ENCODE assay signal across 8 mouse cellular contexts in genomic region chr10:25929401-25930150, GRCm38 (mm10).
DNase-seq lines count a peak whose midpoint lies in the region; ATAC-seq and TF ChIP-seq lines count a peak whose summit lies in the region.

No protein-coding gene starts in this region.

- ATAC-seq in hindbrain, embryonic 16.5 days, result peak; percentile 84; the same call in 1 of the 2 replicates
- peak; percentile 57; the same call in 1 of the 2 replicates for ATAC-seq in limb, embryonic 12.5 days (ENCODE audit: insufficient number of reproducible peaks, insufficient read depth, low FRiP score, low TSS enrichment, low read depth)
- ATAC-seq in stomach, postnatal 0 days (ENCODE audit: low FRiP score, low TSS enrichment), result no peak

- H3K9ac ChIP-seq in hindbrain, embryonic 16.5 days (ENCODE audit: low read depth, low read length), result peak overlapping the region; percentile 17
- no peak overlapping the region for H3K9ac ChIP-seq in limb, embryonic 12.5 days (replicated peaks)
- H3K9ac ChIP-seq in stomach, postnatal 0 days (ENCODE audit: low read length), result no peak overlapping the region

- no peaks in the 10 kb centered on the region for H3K9me3 ChIP-seq in forebrain, embryonic 10.5 days
- no peaks in the 10 kb centered on the region for H3K9me3 ChIP-seq in hindbrain, embryonic 16.5 days (ENCODE audit: control insufficient read depth, low read length)
- H3K9me3 ChIP-seq in limb, embryonic 12.5 days, result no peaks in the 10 kb centered on the region
- H3K9me3 ChIP-seq in stomach, postnatal 0 days (ENCODE audit: control insufficient read depth, low read length), result no peaks in the 10 kb centered on the region

- H3K4me1 ChIP-seq in forebrain, embryonic 10.5 days, result peaks cover 26% of the 10 kb centered on the region
- peaks cover 9% of the 10 kb centered on the region; the same call in 1 of the 2 replicates for H3K4me1 ChIP-seq in hindbrain, embryonic 16.5 days (ENCODE audit: control insufficient read depth, insufficient read depth, low read depth, low read length)
- H3K4me1 ChIP-seq in limb, embryonic 12.5 days (replicated peaks), result peaks cover 51% of the 10 kb centered on the region
- H3K4me1 ChIP-seq in stomach, postnatal 0 days (replicated peaks; ENCODE audit: control insufficient read depth, insufficient read depth), result peaks cover 7% of the 10 kb centered on the region; the same call in 1 of the 2 replicates

- H3K4me3 ChIP-seq in forebrain, embryonic 10.5 days, result no peak overlapping the region
- no peak overlapping the region for H3K4me3 ChIP-seq in hindbrain, embryonic 16.5 days (ENCODE audit: low read length)
- H3K4me3 ChIP-seq in limb, embryonic 12.5 days (replicated peaks), result no peak overlapping the region
- no peak overlapping the region for H3K4me3 ChIP-seq in stomach, postnatal 0 days (ENCODE audit: low read depth, low read length)

- H3K27ac ChIP-seq in forebrain, embryonic 10.5 days, result 0 out of 2 replicates have a peak overlapping the region, but pooled peaks have one; percentile 64
- no peak overlapping the region for H3K27ac ChIP-seq in hindbrain, embryonic 16.5 days (ENCODE audit: low read depth, low read length)
- H3K27ac ChIP-seq in limb, embryonic 12.5 days, result peak overlapping the region; percentile 91
- no peak overlapping the region for H3K27ac ChIP-seq in stomach, postnatal 0 days (replicated peaks)

- 48% methylated on average over 12 of the region's 12 CpGs for WGBS in forebrain, embryonic 10.5 days
- WGBS in hindbrain, embryonic 16.5 days, result 17% methylated on average over 12 of the region's 12 CpGs
- 34% methylated on average over 12 of the region's 12 CpGs for WGBS in limb, embryonic 12.5 days
- WGBS in stomach, postnatal 0 days, result 11% methylated on average over 12 of the region's 12 CpGs

- no peak for TF ChIP-seq CTCF in stomach, postnatal 0 days (IDR thresholded peaks at IDR 0.05; ENCODE audit: low read depth)

- no peak for TF ChIP-seq EP300 in stomach, postnatal 0 days (optimal IDR thresholded peaks at IDR 0.05)

- DNase-seq in cerebellum, postnatal 10 days, result peak; percentile 62 to 66
- no peak for DNase-seq in cerebellum, adult 18-20 months
- no peak for DNase-seq in forebrain, embryonic 10.5 days (ENCODE audit: extremely low spot score, low spot score)
- DNase-seq in stomach, postnatal 0 days (ENCODE audit: low spot score), result no peak
- no peak for DNase-seq in ovary, adult 18-20 months (ENCODE audit: low spot score)
- no peak for DNase-seq in c-Kit-positive CD71-positive TER-119-positive erythroid progenitor cells, embryonic 14.5 days (ENCODE audit: low spot score)

- no peaks in the 10 kb centered on the region for H3K36me3 ChIP-seq in forebrain, embryonic 10.5 days (replicated peaks)
- no peaks in the 10 kb centered on the region for H3K36me3 ChIP-seq in hindbrain, embryonic 16.5 days (ENCODE audit: control insufficient read depth, insufficient read depth, low read length)
- H3K36me3 ChIP-seq in limb, embryonic 12.5 days, result no peaks in the 10 kb centered on the region
- no peaks in the 10 kb centered on the region for H3K36me3 ChIP-seq in stomach, postnatal 0 days (ENCODE audit: control insufficient read depth, insufficient read depth, low read length)

- 0 out of 2 replicates have a peak, but pooled peaks cover 4% of the 10 kb centered on the region for H3K27me3 ChIP-seq in forebrain, embryonic 10.5 days (ENCODE audit: poor library complexity, severe bottlenecking)
- no peaks in the 10 kb centered on the region for H3K27me3 ChIP-seq in hindbrain, embryonic 16.5 days (replicated peaks; ENCODE audit: control insufficient read depth, insufficient read depth, low read length)
- no peaks in the 10 kb centered on the region for H3K27me3 ChIP-seq in limb, embryonic 12.5 days
- no peaks in the 10 kb centered on the region for H3K27me3 ChIP-seq in stomach, postnatal 0 days (ENCODE audit: control insufficient read depth, insufficient read depth, low read length)

- H3K4me2 ChIP-seq in hindbrain, embryonic 16.5 days (ENCODE audit: low read length), result peak overlapping the region; percentile 43
- H3K4me2 ChIP-seq in limb, embryonic 12.5 days, result peak overlapping the region; percentile 39
- peak overlapping the region; percentile 6; the same call in 1 of the 2 replicates for H3K4me2 ChIP-seq in stomach, postnatal 0 days (replicated peaks; ENCODE audit: low read depth)

Comparison
In these comparisons a context has a peak if more than half of its experiments do, and no peak if none do; other contexts are left out.
1. DNase-seq: peak in cerebellum, postnatal 10 days (2 of 2); none in cerebellum, adult 18-20 months (0 of 2), forebrain, embryonic 10.5 days (single experiment), stomach, postnatal 0 days (single experiment), ovary, adult 18-20 months (single experiment) and c-Kit-positive CD71-positive TER-119-positive erythroid progenitor cells, embryonic 14.5 days (single experiment).
2. H3K27ac ChIP-seq: peak in forebrain, embryonic 10.5 days (single experiment) and limb, embryonic 12.5 days (single experiment); none in hindbrain, embryonic 16.5 days (single experiment) and stomach, postnatal 0 days (single experiment).
3. Peak in every context shown above with its lines, with median percentiles within 50 percentile points of each other: H3K4me2 ChIP-seq.